Mouse (Mus musculus) adrenal gland, adult (tissue): Measurements from ENCODE around the gene Zfp541.

ENCODE experiments used
- DNase-seq, 2 experiments: peaks; one replicate each; pipeline ENCODE4 v3.0.0; 2022 to 2023; ENCODE audit warnings: low spot score in 1 of 2; ENCODE audit not compliant: inconsistent age in 2 of 2

Gene Zfp541

DNA sequence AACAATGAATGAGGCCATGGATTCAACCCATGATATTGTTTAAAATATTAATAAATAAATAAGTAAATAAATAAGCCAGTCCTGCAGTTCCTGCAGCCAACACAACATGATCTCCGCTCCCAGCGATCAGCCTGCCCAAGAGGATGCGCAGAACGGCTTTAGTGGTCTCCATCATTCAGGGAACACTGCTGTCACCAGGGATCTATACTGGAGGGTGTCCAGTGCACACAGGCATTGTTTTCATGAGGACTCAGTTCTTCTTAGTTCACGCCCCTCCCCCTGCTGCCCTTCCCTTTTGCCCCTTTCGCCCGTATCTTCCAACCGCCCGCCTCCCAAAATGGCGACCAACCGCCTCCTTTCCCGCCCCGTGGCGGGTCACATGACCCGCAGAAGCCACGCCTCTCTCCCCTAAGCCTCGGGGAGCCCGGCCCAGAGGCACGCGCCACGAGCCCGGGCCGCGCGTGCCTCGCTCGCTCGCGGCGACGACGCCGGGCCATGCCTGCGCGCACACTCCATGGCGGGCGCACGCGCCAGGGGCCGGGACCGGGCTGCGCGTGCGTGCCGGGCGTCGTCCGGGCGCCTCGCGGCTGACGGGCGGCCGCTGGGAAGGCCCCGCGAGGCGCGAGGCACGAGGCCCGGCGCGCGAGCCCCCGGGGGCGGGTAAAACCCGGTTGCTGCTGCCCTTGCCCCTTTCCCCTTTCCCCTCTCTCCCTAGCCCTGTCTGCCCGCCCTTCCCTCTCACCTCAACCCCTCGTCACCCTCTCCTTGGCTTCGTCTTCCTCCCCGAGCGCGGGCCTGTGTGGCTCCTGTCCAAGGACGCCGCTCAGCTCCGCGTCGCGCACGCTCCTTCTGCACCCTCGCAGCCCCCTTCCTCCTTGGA, at the start of gene Zfp541:
TSS of gene Zfp541 (plus strand) at position 596 of the 880 bp plus-strand sequence.
- DNase-seq = no peak

DNA sequence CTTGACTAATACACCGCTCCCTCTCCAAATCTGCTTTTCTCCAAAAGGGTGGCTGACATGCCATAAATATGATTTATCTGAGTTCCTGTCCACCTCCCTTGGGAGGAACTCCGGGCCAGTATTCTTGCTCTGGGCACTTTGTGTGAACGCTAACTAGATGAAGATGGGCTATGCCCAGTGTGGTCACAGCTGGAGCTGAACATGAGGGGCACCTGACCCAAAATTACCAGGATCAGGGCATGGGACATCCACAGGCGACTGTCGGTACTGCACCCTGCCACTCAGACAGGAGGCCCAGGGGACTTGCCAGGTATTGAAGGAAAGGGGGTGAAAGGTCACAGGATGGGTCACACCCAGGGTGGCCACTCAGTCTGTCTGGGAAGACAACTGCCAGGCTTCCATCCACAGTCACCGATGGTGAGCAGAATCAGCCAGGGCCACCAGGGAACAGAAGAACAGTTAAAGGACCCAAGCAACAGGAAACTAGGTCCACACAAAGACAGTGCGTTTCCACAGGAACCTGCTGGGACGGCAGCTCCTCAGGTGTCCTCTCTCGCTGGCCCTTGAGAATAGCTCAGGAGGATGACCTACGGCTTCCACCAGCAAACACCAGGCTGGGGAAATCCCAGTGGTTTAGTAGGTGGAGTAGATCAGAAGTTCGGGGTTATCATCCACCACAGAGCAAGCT, 48.9 kb upstream of the Zfp541 start:
- peak; percentile 49 to 75 for DNase-seq

DNA sequence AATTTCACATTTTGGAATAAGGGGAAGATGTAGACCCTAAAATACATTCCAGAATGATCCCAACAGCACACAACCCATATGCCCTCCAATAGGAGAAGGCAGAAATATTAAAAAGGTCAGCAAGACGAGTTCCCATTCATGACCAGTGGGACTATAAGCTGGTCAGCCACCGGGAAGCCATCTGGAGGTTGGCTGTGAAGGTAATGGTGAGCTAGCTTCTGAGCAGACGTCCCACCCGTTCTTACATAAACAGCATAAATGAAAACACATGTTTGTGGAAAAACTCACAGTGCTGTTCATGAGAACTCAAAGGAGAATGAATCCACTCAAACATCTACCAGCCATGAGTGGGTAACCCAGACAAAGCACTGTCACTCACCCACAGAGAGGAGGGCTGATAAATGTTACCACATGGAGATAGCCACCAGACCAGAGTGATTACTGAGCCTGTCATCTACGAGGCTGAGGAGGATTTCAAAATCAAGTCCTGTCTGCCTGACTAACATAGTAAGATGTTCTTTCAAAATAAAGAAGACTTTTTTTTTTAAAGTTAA, 47.8 kb upstream of the Zfp541 start:
- peak in 1 of 2 experiments; percentile 63 for DNase-seq

DNA sequence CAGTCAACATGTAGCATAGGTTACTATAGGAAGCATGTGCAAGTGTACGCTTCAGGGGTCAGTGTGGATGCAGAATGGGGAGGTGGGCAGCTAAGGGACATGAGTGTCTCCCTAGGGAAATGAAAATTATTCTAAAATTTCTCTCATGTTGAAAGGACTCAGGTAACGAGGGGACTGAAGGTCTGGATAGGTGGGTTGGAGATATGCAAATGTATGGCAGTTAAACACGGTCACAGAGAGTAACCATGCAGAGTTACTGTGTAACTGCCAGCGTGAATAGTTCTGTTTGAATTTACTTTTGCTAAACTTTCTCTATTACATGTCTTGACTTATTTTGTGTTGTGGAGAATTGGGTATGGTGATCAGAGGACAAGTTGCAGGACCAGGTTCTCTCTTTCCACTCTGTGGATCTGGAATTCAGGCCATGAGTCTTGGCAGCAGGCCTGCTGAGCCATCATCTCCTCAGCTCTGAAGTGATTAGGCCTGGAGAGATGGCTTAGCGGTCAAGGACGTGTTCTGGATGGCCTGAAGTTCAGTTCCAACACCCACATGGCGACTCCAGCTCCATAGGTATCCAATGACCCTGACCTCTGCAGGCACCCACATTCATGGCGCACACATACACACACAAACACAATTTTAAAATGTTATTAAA, 47.0 kb upstream of the Zfp541 start:
- peak; percentile 86 to 91 for DNase-seq

DNA sequence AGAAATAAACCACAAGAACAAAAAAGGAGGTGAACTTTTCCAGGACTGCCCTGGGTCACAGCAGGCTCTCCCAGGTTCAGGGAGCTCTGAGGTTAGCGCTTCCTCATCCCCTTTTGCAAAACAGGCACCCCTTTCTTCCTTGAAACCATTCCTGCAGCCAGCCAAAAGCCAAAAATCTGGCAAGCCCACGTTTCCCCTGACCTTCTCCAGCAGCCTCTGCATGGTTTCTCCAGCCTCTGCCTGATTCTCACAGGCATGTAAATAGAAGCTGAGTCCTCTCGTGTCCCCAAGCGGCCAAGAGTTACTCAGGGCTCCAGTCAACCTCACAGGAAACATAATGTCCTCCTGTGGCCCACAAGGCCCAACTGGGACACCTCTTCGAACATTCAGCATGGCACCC, 46.2 kb upstream of the Zfp541 start:
- peak; percentile 40 to 76 for DNase-seq

DNA sequence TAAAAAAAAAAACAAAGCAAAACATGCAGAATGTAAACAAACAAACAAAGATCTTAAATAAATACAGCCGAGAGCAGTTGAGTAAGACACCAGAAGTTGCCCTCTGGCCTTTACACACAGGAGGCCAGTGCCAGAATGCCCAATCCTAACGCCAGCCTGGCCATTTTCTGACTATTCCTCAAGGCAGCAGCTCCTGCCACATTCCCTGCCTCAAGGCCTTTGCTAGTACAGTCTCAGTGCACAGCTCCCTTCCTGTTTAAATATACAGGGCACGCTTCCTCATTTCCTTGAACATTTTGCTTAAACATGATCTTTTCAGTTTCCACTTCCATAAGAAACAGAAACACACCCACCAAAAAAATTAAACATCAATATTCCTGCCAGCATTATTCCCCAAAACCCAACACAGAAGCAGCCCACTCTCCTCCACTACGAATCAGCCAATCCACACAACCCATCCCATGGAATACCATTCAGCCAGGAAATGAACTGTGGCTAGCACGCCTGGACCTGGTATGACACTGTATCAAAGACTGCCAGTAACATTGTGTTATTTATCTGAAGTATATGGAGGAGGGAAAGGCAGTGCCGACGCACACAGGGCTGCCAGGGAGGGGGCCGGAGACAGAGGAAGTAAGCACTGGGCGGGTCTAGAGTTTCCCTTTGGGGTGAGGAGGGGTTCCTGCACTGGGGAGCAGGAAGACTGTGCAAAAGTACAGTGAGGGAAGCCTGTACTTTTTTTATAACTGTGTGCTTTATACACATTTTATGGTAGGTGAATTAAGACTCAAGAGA, 43.4 kb upstream of the Zfp541 start:
- peak in 1 of 2 experiments; percentile 64 for DNase-seq

DNA sequence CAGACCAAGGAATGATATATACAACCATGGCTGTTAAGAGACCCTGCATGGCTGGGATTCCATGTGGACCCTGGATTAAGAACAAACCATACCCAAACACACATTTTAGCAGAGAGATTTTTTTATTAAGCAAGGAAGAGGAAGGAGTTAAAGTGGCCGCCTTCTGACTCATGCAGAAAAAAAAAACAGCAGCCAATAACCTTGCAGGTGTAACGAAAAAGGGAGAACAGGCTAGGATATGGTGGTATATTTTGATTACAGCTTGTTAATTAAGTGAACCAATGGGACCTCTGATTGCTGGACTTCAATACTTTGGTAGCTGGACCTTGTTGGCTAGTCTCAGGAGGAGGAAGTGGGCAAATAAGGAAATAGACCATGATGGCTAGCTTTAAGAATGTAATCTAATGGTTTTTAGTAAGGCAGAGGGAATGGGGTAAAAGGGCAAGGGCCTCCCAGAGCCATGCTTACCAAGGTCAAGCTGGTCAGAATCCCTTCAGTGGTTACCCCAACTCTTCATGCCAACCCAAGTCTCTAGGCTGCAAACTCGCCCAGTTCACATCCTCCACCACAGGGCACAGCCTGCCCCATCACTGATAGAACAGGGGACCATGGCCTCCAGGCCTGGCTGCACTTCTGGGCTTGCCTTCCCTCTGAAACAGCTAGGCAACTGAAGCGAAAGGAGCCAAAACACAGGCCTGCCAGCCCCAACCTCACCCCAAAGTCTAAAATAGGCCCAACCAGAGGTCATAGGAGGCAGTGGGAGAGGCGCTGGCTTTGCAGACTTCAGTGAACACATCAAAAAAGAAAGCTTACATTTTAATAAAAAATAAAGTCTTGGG, 42.1 kb upstream of the Zfp541 start:
- DNase-seq = peak in 1 of 2 experiments; percentile 69

DNA sequence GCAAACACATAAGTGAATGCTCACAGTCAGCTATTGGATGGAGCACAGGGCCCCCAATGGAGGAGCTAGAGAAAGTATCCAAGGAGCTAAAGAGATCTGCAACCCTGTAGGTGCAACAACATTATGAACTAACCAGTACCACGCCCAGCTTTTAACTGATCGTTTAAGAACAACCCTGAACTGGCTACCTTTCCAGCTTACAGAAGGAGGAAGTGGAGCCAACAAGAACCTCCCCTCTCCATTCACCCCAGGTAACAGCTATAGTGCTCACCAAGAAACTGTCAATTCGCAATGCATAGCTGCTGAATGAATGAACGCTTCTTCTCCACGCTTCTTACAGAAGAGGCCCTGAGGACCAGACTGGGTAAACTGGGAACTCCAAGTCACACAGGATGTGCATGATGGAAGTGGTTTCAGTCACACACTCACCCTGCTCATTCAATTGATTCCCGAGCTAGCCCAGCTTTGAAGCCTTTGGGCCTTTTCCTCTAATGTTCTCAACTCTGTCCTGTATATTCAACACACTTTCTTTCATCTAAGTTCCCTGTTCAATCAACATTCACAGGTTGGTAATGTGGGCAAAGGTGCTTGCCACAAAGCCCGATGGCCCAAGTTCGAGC, 36.9 kb upstream of the Zfp541 start:
- DNase-seq = no peak

DNA sequence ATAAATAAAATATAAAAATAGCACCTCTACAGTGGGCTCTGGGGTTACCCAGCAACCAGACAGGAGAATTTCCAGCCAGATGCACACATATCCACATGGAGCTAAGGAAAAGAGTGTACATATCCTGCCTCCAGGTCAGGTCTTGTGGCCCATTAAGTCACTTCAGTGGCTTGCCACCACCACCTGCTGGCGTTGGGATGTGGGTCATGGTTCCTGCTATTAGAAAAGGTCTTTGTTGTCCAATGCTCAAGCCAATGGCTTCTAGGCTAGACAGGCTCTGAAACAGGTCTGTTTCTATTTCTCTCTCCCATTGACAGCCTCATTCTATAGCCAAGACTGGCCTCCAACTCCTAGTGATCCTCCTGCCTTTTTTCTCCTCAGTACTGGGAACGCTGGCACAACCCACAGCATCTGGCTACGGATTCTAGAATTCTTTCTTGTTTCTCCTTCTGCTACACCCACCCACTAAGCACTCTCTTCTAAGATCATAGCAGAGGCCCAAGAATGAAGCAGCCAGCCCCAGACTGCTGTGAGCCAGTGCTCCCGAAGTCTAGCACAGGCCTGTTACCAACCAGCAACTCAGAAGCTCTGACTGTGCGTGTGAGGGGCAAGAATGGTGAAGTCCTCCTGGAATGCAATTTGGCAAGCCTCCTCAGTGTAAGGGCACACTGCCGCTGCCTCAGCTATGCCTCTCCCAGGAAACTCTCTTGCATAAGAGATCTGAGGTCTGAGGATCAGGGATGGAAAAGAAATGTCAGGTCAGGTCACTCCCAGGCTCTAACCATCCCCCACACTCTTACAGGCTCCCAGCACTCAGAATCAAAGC, 33.3 kb upstream of the Zfp541 start:
- peak; percentile 55 to 82 for DNase-seq

DNA sequence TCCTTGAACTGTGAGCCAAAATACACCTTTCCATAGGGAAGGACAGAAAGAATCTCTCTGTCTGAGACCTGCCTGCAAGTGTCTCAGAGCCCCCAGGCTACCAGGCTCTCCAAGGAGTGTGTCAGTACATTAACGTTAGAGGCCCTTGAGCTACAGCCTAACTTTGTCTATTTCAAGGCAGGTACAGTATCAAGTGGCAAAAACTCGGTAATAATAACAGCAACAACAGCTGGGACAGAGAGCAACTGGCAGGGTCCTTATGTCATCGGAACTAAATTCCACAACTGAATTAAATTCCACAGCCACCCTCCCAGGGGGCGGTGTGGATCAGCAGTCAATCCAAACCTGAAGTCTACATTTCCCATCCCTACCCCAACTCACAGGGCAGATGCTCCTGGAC, 30.5 kb upstream of the Zfp541 start:
- no peak for DNase-seq

DNA sequence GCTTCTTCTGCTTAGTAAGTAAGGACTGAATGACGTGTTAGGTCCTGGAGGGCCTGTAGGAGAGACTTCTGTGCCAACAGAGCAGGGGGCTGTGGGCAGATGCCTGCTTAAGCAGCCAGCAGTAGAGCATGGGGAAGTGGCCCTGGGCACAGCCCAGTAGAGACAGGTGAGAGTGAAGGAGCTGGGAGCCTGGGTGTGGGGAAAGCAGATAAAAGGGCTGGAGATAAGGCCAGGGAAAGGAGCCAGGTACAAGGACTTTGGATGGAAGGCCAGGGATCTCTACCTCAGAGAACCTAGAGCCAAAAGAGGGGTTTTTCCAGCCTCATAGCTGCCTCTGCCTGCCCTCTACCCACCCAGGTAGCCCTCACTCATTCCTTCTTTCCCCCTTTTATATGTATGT, 28.6 kb upstream of the Zfp541 start:
- DNase-seq = no peak

DNA sequence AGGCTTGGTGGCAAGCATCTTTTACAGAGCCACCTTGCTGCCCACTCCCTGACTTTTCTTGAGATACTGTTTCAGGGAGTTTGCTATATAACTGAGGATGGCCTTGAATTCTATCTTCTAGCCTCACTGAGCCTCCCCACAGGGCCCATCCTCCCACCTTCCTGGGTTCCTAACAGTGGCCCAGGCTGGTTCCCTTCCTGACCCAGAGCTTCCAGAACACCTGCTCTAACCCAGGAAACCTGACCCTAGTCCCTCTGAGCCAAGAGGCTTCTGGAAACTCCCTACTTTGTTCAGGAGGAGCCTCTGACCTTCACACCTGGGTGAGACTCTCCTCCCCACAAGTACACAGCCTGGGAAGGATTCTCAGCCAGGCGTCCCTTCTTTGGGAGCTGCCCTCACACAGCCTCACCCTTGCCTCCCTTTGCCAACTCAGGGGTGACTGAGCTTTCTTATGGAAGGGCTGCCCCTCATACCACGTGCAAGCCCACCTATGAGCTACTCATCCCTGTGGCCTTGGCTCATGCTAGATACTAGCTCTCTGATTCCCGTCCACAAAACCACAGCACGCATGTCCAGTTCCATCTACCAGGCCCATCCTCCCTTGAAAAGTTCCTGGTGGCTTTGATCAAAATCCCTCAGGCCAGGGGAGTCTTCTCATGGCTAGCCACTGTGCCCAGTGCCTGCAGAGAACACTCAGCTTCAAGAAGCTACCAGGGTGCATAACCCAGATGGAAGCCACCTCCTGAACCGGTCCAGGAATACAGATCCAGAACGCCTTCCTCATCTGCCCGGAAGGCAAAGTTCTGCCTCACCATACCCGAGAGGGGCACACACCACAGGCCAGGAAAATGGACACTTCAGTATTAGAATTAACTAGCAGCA, 27.8 kb upstream of the Zfp541 start:
- no peak for DNase-seq

DNA sequence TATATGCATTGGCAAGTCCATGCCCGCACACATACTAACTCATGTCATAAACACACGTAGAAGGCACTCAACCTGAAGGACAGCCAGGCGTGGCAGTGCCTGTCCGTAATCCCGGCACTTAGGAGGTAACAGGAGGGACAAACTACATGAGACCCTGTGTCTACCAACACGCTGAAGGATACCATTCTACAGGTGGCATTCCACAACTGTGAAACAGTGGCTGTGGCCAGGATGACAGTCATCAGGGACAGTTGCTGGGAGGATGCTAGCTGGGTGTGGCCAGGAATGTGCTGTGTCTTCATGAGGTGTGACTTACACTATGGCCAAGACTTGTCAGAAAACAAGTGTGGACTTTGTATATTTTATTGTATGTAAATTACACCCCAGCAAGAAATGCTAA, 24.6 kb upstream of the Zfp541 start:
- no peak for DNase-seq

DNA sequence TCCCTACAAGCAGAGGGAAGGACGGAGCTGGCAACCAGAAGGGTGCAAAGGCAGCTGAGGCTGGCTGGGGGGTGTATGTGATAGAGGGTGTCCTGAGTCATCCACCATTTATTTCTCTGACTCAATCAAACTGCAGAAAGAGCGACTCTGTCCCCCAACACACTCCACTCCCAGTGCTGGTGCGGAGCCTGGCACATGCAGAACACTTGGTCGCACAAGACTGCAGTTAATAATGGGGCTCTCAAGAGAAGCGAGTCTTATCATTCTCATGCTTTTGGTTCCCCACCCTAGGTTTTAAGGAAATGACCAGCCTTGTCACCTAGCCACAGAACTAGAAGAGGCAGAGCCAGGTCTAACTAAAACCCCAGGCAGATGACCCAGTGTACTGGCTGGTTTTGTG, 22.3 kb upstream of the Zfp541 start:
- DNase-seq = peak in 1 of 2 experiments; percentile 66

DNA sequence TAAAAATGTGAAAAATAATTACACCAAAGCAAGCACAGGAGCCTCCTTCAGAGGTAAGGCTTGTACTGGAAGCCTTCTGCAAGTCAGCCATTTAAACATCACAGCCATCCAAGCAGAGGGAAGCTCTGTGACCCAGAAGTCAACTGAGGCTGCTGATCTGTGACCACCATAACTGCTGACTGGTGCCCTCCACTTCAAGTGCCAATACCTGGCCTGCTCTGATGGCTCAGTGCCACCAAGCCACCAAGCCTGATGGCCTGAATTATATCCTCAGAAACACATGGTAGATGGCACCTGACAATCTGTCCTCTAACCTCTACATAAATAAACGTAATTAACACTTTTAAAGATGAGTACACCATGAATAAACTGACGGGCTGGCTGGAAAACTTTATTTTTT, 20.4 kb upstream of the Zfp541 start:
- peak in 1 of 2 experiments; percentile 24 for DNase-seq

DNA sequence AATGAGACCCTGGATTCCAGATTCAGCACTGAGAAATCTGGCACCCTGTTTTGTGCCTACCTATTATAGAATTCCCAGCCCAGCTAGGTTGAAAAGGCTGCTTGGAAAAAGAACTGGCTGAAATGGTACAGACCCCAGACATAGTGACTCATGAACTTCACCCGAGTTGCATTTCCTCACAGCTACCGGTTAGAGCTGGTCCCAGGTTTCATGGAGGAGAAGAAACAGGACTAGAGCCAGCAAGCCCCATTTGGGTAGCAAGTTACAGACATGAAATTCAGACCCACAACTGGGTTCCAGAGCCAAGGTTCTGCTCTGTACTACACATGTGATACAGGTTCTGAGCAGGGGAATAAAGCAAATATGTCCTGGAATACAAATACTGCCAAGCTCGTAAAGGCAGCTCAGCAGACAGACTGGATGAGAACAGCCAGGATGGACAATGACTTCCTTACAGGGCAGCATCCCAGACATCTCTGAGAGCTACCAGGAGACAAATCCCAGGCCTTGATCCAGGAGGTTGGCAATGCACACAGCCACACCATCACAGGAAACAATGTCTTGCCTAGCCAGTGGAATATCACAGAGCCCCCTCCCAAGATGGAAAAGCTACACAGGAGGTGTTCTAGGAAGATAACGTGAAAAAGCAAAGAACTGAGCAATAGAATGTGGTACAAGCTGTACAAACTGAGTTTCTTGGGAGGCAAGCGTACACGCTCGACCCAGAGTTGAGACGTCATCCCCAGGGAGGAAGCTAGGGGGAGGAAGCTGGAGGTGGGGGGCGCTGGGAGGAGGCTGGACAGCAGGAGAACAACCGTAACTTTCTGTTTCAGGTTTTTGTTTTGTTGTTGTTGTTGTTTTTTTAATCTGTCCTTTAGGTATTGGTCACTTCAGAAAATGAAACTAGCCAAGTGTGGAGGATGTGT, 18.5 kb upstream of the Zfp541 start:
- peak in 1 of 2 experiments; percentile 53 for DNase-seq
